Mouse (Mus musculus) heart, postnatal 0 days (tissue): ENCODE results near the gene Noxa1.

Source experiments
- CTCF ChIP-seq: IDR thresholded peaks from 2 replicates; pipeline ENCODE4 v1.5.1; 2016; ENCODE audit warnings: antibody characterized with exemption, control low read depth, low read depth
- EP300 ChIP-seq: IDR thresholded peaks from 2 replicates; pipeline ENCODE4 v1.6.1; 2016; ENCODE audit warnings: antibody characterized with exemption, low read depth

GRCm38 (mm10) chr2:25109487-25109886 is 14.5 kb upstream of the Noxa1 start:
- TF ChIP-seq CTCF, result no peak
- TF ChIP-seq EP300, result no peak
